Mouse (Mus musculus): ENCODE measurements around the gene Scnn1g. TPM values are rescaled to one million over a fixed set of nuclear protein-coding genes. Genes with fewer than 3 reads are reported as not detected.

The Scnn1g gene
- polyA plus RNA-seq, 1 experiment = not detected

DNA sequence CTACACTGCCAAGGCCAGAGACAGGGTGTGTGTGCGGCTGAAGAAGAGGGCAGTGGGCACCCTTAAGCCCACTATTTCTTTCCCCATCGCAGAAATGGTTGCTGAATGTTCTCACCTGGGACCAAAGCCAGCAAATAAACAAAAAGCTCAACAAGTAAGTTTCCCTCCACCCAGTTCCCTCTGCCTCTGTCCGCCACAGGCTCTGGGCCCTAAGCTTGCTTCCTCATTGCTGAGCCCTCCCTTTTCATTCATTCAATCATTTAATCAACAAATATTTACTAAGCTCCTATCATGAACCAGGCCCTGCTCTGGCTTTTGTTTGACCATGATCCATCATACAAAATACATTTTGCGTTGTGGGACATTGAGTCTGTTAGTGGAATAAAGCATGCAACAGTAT, 29.0 kb downstream of the Scnn1g start:
- H3K4me3 ChIP-seq = no peak overlapping the region
- TF ChIP-seq REST (IDR thresholded peaks at IDR 0.05; ENCODE audit: insufficient read depth, insufficient read length) (no peak), MYOG (IDR thresholded peaks at IDR 0.05; ENCODE audit: control insufficient read depth in 1 of 3, insufficient read depth in 1 of 3, insufficient read length in 2 of 3, low read depth in 2 of 3) (no peak), E2F4 (IDR thresholded peaks at IDR 0.05; ENCODE audit: insufficient read depth) (no peak), TCF12 (IDR thresholded peaks at IDR 0.05; ENCODE audit: insufficient read depth, poor library complexity, severe bottlenecking) (no peak), MYOD1 (IDR thresholded peaks at IDR 0.05; ENCODE audit: control insufficient read depth in 1 of 3, insufficient read length in 2 of 3, low read depth in 2 of 3) (no peak), POLR2A (IDR thresholded peaks at IDR 0.05; ENCODE audit: insufficient read length, low read depth) (no peak), TCF3 (IDR thresholded peaks at IDR 0.05; ENCODE audit: insufficient read length, low read depth) (no peak), CEBPB (IDR thresholded peaks at IDR 0.05; ENCODE audit: insufficient read depth, poor library complexity, severe bottlenecking) (no peak), POLR2AphosphoS2 (IDR thresholded peaks at IDR 0.05; ENCODE audit: insufficient read length, low read depth) (no peak), USF1 (IDR thresholded peaks at IDR 0.05; ENCODE audit: low read depth) (no peak), MAX (IDR thresholded peaks at IDR 0.05; ENCODE audit: low read depth) (no peak), SRF (IDR thresholded peaks at IDR 0.05; ENCODE audit: control insufficient read depth, insufficient read length, low read depth) (no peak)
- H3K27me3 ChIP-seq (ENCODE audit: control insufficient read depth, insufficient read depth, insufficient read length) = no peaks in the 10 kb centered on the region
- H3K79me2 ChIP-seq (ENCODE audit: control insufficient read depth, insufficient read depth) = no peaks in the 10 kb centered on the region
- no peak overlapping the region for H3K4me2 ChIP-seq (ENCODE audit: low read depth)
- H3K36me3 ChIP-seq (ENCODE audit: control insufficient read depth, insufficient read depth) = no peaks in the 10 kb centered on the region
- H3ac ChIP-seq (ENCODE audit: control insufficient read depth, insufficient read length) = no peak overlapping the region

DNA sequence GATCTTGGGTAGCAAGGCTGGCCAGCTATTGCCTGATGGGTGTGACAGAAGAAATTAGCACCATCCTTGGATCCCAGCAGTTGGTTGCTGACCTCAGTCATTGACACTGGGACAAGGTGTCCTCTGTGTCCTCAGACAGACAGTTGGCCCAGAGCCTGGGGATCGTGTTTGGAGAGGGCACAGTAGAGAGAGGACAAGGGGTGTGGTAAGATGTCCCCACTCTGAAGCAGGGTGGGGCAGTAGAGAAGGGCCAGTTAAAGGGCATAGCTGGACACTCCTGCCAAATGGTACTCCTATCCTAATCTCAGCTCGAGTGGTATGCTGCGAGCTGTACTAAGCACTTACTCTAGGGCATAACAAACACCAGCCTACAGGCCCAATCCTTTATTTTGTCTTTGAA, 33.6 kb downstream of the Scnn1g start:
- Histone ChIP-seq H3K4me3 (no peak overlapping the region), H3K4me2 (ENCODE audit: low read depth) (no peak overlapping the region), H3K79me2 (ENCODE audit: control insufficient read depth, insufficient read depth) (no peaks in the 10 kb centered on the region), H3K27me3 (ENCODE audit: control insufficient read depth, insufficient read depth, insufficient read length) (no peaks in the 10 kb centered on the region), H3K36me3 (ENCODE audit: control insufficient read depth, insufficient read depth) (no peaks in the 10 kb centered on the region), H3ac (ENCODE audit: control insufficient read depth, insufficient read length) (no peak overlapping the region)
- TF ChIP-seq MYOG (IDR thresholded peaks at IDR 0.05; ENCODE audit: control insufficient read depth in 1 of 3, insufficient read depth in 1 of 3, insufficient read length in 2 of 3, low read depth in 2 of 3) = no peak
- TF ChIP-seq MYOD1 (IDR thresholded peaks at IDR 0.05; ENCODE audit: control insufficient read depth in 1 of 3, insufficient read length in 2 of 3, low read depth in 2 of 3) = no peak
- no peak for TF ChIP-seq POLR2A (IDR thresholded peaks at IDR 0.05; ENCODE audit: insufficient read length, low read depth)

DNA sequence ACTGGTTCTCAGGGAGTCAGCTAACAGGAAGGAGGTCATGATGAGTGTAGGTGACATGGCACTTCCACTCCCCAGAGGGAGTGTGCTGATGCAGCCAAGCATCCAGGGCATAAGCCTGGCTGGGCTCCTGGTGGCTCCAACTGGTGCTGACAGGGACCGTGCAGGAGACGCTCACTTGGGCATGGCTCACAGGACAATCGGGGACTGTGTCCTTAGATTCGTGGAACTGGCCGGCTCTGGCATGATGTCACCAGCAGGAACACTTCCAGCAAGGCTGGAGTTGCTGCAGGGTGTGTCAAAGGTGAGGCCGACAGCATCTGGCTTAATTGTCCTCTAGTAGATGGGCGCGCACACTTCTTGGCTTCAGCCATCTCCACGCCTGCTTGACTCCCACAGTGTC, 34.7 kb downstream of the Scnn1g start:
- H3K36me3 ChIP-seq (ENCODE audit: control insufficient read depth, insufficient read depth) = no peaks in the 10 kb centered on the region
- TF ChIP-seq CEBPB (IDR thresholded peaks at IDR 0.05; ENCODE audit: insufficient read depth, poor library complexity, severe bottlenecking) = no peak
- H3ac ChIP-seq (ENCODE audit: control insufficient read depth, insufficient read length) = no peak overlapping the region
- H3K79me2 ChIP-seq (ENCODE audit: control insufficient read depth, insufficient read depth) = no peaks in the 10 kb centered on the region
- no peak overlapping the region for H3K4me2 ChIP-seq (ENCODE audit: low read depth)
- no peaks in the 10 kb centered on the region for H3K27me3 ChIP-seq (ENCODE audit: control insufficient read depth, insufficient read depth, insufficient read length)
- H3K4me3 ChIP-seq = no peak overlapping the region

DNA sequence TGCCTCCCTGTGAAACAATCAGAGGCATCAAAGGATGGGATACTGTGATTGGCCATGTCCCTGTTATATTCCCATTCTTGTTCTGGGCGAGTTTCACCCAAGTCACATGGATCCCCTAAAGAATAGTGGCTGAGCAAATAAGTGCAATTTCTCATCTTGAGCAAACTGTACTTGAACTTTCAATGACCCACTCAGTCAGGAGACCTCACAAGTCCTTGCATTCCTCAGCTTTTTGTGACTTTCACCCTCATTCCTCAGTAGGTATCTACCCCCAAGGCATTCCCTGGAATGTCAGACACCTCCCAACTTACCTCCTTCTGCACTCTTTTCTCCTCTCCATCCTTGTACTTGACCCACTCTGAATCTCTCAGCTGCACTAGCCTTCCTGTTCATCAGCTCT, 44.3 kb downstream of the Scnn1g start:
- Histone ChIP-seq H3K36me3 (ENCODE audit: control insufficient read depth, insufficient read depth) (no peaks in the 10 kb centered on the region), H3K27me3 (ENCODE audit: control insufficient read depth, insufficient read depth, insufficient read length) (no peaks in the 10 kb centered on the region), H3ac (ENCODE audit: control insufficient read depth, insufficient read length) (no peak overlapping the region), H3K79me2 (ENCODE audit: control insufficient read depth, insufficient read depth) (no peaks in the 10 kb centered on the region), H3K4me3 (no peak overlapping the region), H3K4me2 (ENCODE audit: low read depth) (no peak overlapping the region)
- no peak for TF ChIP-seq POLR2AphosphoS2 (IDR thresholded peaks at IDR 0.05; ENCODE audit: insufficient read length, low read depth)
- TF ChIP-seq USF1 (IDR thresholded peaks at IDR 0.05; ENCODE audit: low read depth) = no peak
- TF ChIP-seq TCF3 (IDR thresholded peaks at IDR 0.05; ENCODE audit: insufficient read length, low read depth) = no peak

DNA sequence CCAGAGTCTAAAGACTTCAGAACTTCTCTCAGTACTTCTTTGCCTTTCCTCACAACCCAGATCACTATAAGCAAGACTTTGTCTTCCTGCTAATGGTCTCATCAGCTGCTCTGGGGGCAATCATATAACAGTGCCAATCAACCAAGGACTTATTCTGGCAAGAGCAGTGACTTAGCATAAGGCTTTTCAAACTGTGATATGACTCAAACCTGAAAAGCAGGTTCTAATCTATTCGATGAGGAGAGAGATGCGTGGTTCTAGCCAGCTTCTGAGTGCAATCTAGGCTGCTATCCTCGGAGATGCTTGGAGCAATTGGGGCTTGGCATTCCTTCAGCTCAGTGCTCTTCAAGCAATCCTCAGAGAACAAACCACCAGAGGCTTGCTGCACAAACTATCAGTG, 44.7 kb downstream of the Scnn1g start:
- no peaks in the 10 kb centered on the region for H3K79me2 ChIP-seq (ENCODE audit: control insufficient read depth, insufficient read depth)
- H3K4me3 ChIP-seq = no peak overlapping the region
- H3K4me2 ChIP-seq (ENCODE audit: low read depth) = no peak overlapping the region
- H3K27me3 ChIP-seq (ENCODE audit: control insufficient read depth, insufficient read depth, insufficient read length) = no peaks in the 10 kb centered on the region
- H3K36me3 ChIP-seq (ENCODE audit: control insufficient read depth, insufficient read depth) = no peaks in the 10 kb centered on the region
- no peak overlapping the region for H3ac ChIP-seq (ENCODE audit: control insufficient read depth, insufficient read length)
- TF ChIP-seq POLR2A (IDR thresholded peaks at IDR 0.05; ENCODE audit: insufficient read length, low read depth) (no peak), MYOD1 (IDR thresholded peaks at IDR 0.05; ENCODE audit: control insufficient read depth in 1 of 3, insufficient read length in 2 of 3, low read depth in 2 of 3) (no peak)

DNA sequence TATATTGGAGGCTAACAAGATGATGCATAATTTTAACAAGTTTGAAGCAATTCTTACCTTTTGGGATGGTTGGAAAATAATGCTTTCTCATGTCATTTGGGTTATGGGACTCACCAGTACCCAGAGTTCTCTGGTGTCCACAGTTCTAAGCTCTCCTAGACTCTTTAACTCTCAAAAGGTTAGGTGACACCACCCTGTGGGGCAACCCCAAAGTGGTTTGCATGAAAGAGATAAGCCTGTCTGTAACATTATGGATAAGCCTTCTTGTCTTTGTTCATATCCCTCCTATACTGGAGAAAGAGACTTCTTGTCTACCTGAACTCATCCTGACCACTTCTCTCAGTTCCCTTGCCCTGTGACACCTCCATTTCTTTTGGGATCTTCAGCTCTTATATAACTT, 45.1 kb downstream of the Scnn1g start:
- Histone ChIP-seq H3K27me3 (ENCODE audit: control insufficient read depth, insufficient read depth, insufficient read length) (no peaks in the 10 kb centered on the region), H3K36me3 (ENCODE audit: control insufficient read depth, insufficient read depth) (no peaks in the 10 kb centered on the region), H3K79me2 (ENCODE audit: control insufficient read depth, insufficient read depth) (no peaks in the 10 kb centered on the region), H3ac (ENCODE audit: control insufficient read depth, insufficient read length) (no peak overlapping the region), H3K4me2 (ENCODE audit: low read depth) (no peak overlapping the region), H3K4me3 (no peak overlapping the region)
- TF ChIP-seq USF1 (IDR thresholded peaks at IDR 0.05; ENCODE audit: low read depth) (no peak), MAX (IDR thresholded peaks at IDR 0.05; ENCODE audit: low read depth) (no peak), E2F4 (IDR thresholded peaks at IDR 0.05; ENCODE audit: insufficient read depth) (no peak), CEBPB (IDR thresholded peaks at IDR 0.05; ENCODE audit: insufficient read depth, poor library complexity, severe bottlenecking) (no peak), TCF12 (IDR thresholded peaks at IDR 0.05; ENCODE audit: insufficient read depth, poor library complexity, severe bottlenecking) (no peak), SRF (IDR thresholded peaks at IDR 0.05; ENCODE audit: control insufficient read depth, insufficient read length, low read depth) (no peak), MYOG (IDR thresholded peaks at IDR 0.05; ENCODE audit: control insufficient read depth in 1 of 3, insufficient read depth in 1 of 3, insufficient read length in 2 of 3, low read depth in 2 of 3) (no peak), MYOD1 (IDR thresholded peaks at IDR 0.05; ENCODE audit: control insufficient read depth in 1 of 3, insufficient read length in 2 of 3, low read depth in 2 of 3) (no peak), TCF3 (IDR thresholded peaks at IDR 0.05; ENCODE audit: insufficient read length, low read depth) (no peak), POLR2AphosphoS2 (IDR thresholded peaks at IDR 0.05; ENCODE audit: insufficient read length, low read depth) (no peak), REST (IDR thresholded peaks at IDR 0.05; ENCODE audit: insufficient read depth, insufficient read length) (no peak), POLR2A (IDR thresholded peaks at IDR 0.05; ENCODE audit: insufficient read length, low read depth) (no peak)
